Mouse (Mus musculus) cerebellum, adult 2 months (tissue): ENCODE results near the gene Nudt4. TPM values are rescaled to one million over a fixed set of nuclear protein-coding genes. Genes with fewer than 3 reads are reported as not detected.

Experiments
- DNase-seq, 2 experiments: peaks; one replicate each; pipeline ENCODE4 v3.0.0; 2021
- H3K27ac ChIP-seq: fragments of 200-500 bp; 2 replicates; pipeline ENCODE4 v1.5.1; 2012; ENCODE audit warnings: low read length, control low read depth, inconsistent platforms; ENCODE audit not compliant: insufficient read depth
- H3K27me3 ChIP-seq: fragments of 200-500 bp; 2 replicates; pipeline ENCODE4 v1.6.1; 2012; ENCODE audit warnings: inconsistent platforms, mild to moderate bottlenecking, low read length, moderate library complexity; ENCODE audit not compliant: control insufficient read depth, insufficient read depth
- H3K4me1 ChIP-seq: fragments of 200-500 bp; 2 replicates; pipeline ENCODE4 v1.6.1; 2011; ENCODE audit warnings: low read length; ENCODE audit not compliant: control insufficient read depth, insufficient read depth
- H3K4me3 ChIP-seq: fragments of 200-500 bp; replicated peaks from 2 replicates; pipeline ENCODE3; 2011; ENCODE audit warnings: mild to moderate bottlenecking, low read depth, low read length, control low read depth; ENCODE audit not compliant: insufficient read depth
- CTCF ChIP-seq: fragments of 200-500 bp; IDR thresholded peaks from 2 replicates; pipeline ENCODE4 v1.5.1; 2011; ENCODE audit warnings: low read depth, mild to moderate bottlenecking, control low read depth, low read length, moderate library complexity, borderline replicate concordance; ENCODE audit not compliant: insufficient read depth
- POLR2A ChIP-seq: fragments of 200-500 bp; IDR thresholded peaks from 2 replicates; pipeline ENCODE4 v1.6.1; 2011; ENCODE audit warnings: low read length, control low read depth, borderline replicate concordance; ENCODE audit not compliant: insufficient read depth
- WGBS: fragments of 180-500 bp; shearing (Covaris S2); methylation state at CpG from one replicate; pipeline ENCODE4 v1.1.7; 2018; 5-methylcytosine and 5-hydroxymethylcytosine counted together
- polyA plus RNA-seq: library from polyadenylated mRNA; depleted of rRNA; stranded (reverse); fragments of >200 nt; gene quantifications from 2 replicates; pipeline ENCODE4 v1.2.3, GENCODE M21; 2012

The Nudt4 gene
- polyA plus RNA-seq, 1 experiment = 102 TPM

GRCm38 (mm10) chr10:95595852-95596639 lies 32.1 kb upstream of the Nudt4 start:
- no peak for DNase-seq
- Histone ChIP-seq H3K27ac (no peak overlapping the region), H3K4me1 (no peaks in the 10 kb centered on the region), H3K27me3 (no peaks in the 10 kb centered on the region), H3K4me3 (no peak overlapping the region)
- TF ChIP-seq POLR2A (no peak), CTCF (no peak)
- WGBS = 45% methylated on average over 8 of the region's 8 CpGs

- no peak overlapping the region for H3K27ac ChIP-seq
- 47% methylated on average over 11 of the region's 11 CpGs for WGBS
These were observed 30.5 kb upstream of the Nudt4 start for GRCm38 (mm10) chr10:95594414-95594813.

GRCm38 (mm10) chr10:95591257-95591656 lies 27.3 kb upstream of the Nudt4 start:
- DNase-seq = no peak
- TF ChIP-seq CTCF (no peak), POLR2A (no peak)
- Histone ChIP-seq H3K4me1 (no peaks in the 10 kb centered on the region), H3K4me3 (no peak overlapping the region), H3K27me3 (no peaks in the 10 kb centered on the region), H3K27ac (no peak overlapping the region)
- 87% methylated on average over 4 of the region's 4 CpGs for WGBS

More at GRCm38 (mm10) chr10:95594414-95594813, 30.5 kb upstream of the Nudt4 start:
- DNase-seq = no peak
- TF ChIP-seq CTCF (no peak), POLR2A (no peak)
- Histone ChIP-seq H3K4me1 (no peaks in the 10 kb centered on the region), H3K4me3 (no peak overlapping the region), H3K27me3 (no peaks in the 10 kb centered on the region)

GRCm38 (mm10) chr10:95590196-95590595 lies 26.2 kb upstream of the Nudt4 start:
- H3K27ac ChIP-seq = no peak overlapping the region
- H3K4me1 ChIP-seq = no peaks in the 10 kb centered on the region
- no peaks in the 10 kb centered on the region for H3K27me3 ChIP-seq
- 88% methylated on average over 6 of the region's 6 CpGs for WGBS
- no peak for DNase-seq
- TF ChIP-seq POLR2A = no peak
- TF ChIP-seq CTCF = no peak
- H3K4me3 ChIP-seq = no peak overlapping the region

- H3K27ac ChIP-seq = no peak overlapping the region
- H3K27me3 ChIP-seq = no peaks in the 10 kb centered on the region
- TF ChIP-seq POLR2A (no peak), CTCF (no peak)
- 93% methylated on average over 4 of the region's 4 CpGs for WGBS
- no peaks in the 10 kb centered on the region for H3K4me1 ChIP-seq
- no peak for DNase-seq
- H3K4me3 ChIP-seq = no peak overlapping the region
These were observed 25.2 kb upstream of the Nudt4 start for GRCm38 (mm10) chr10:95589196-95589595.

GRCm38 (mm10) chr10:95587509-95588220 lies 23.7 kb upstream of the Nudt4 start:
- TF ChIP-seq POLR2A (no peak), CTCF (no peak)
- H3K27ac ChIP-seq = no peak overlapping the region
- WGBS = 62% methylated on average over 8 of the region's 8 CpGs

GRCm38 (mm10) chr10:95585554-95585953 lies 21.6 kb upstream of the Nudt4 start:
- no peaks in the 10 kb centered on the region for H3K4me1 ChIP-seq
- WGBS = 93% methylated on average over 6 of the region's 6 CpGs
- TF ChIP-seq POLR2A (no peak), CTCF (no peak)

More at GRCm38 (mm10) chr10:95587509-95588220, 23.7 kb upstream of the Nudt4 start:
- no peak for DNase-seq
- H3K4me3 ChIP-seq = no peak overlapping the region
- H3K4me1 ChIP-seq = no peaks in the 10 kb centered on the region
- no peaks in the 10 kb centered on the region for H3K27me3 ChIP-seq

GRCm38 (mm10) chr10:95577567-95577950 lies 13.6 kb upstream of the Nudt4 start:
- no peaks in the 10 kb centered on the region for H3K4me1 ChIP-seq
- 50% methylated on average over 4 of the region's 4 CpGs for WGBS
- DNase-seq = no peak
- H3K27me3 ChIP-seq = no peaks in the 10 kb centered on the region
- H3K27ac ChIP-seq = no peak overlapping the region
- H3K4me3 ChIP-seq = no peak overlapping the region
- TF ChIP-seq CTCF = no peak
- no peak for TF ChIP-seq POLR2A

More at GRCm38 (mm10) chr10:95585554-95585953, 21.6 kb upstream of the Nudt4 start:
- Histone ChIP-seq H3K27ac (no peak overlapping the region), H3K27me3 (no peaks in the 10 kb centered on the region), H3K4me3 (no peak overlapping the region)
- DNase-seq = no peak
